Mouse (Mus musculus): ENCODE measurements around the gene Creg2. TPM values are rescaled to one million over a fixed set of nuclear protein-coding genes. Genes with fewer than 3 reads are reported as not detected.

The Creg2 gene
- total RNA-seq, 2 experiments from 2014 or later: not detected

Other genes starting within 250 kb of the Creg2 start
- 1 to 10 TPM; 5.5 to 6.5 TPM for gene Tbc1d8, start 172.7 kb downstream of the Creg2 start, total RNA-seq (2021)
- 10 to 100 TPM; 13.8 to 14.7 TPM for gene Cnot11, start 116.5 kb downstream of the Creg2 start, total RNA-seq (2021)
- gene Rnf149, start 74.1 kb downstream of the Creg2 start, total RNA-seq (2021): 10 to 100 TPM in 1 of 2 experiments, 1 to 10 TPM in 1; 7.7 to 10.3 TPM
- gene Rfx8, start 69.5 kb upstream of the Creg2 start, total RNA-seq (2021): under 1 TPM; 0.19 to 0.46 TPM
- gene Gm3646, start 153.9 kb upstream of the Creg2 start, total RNA-seq (2021): 1 to 10 TPM; 5.4 to 7.2 TPM
- gene Map4k4, start 249.4 kb upstream of the Creg2 start, total RNA-seq (2021): 100 to 1,000 TPM; 158 to 163 TPM

Data from heart, postnatal 36 days (tissue).